Mouse (Mus musculus): ENCODE measurements around the gene Anxa2.

DNA sequence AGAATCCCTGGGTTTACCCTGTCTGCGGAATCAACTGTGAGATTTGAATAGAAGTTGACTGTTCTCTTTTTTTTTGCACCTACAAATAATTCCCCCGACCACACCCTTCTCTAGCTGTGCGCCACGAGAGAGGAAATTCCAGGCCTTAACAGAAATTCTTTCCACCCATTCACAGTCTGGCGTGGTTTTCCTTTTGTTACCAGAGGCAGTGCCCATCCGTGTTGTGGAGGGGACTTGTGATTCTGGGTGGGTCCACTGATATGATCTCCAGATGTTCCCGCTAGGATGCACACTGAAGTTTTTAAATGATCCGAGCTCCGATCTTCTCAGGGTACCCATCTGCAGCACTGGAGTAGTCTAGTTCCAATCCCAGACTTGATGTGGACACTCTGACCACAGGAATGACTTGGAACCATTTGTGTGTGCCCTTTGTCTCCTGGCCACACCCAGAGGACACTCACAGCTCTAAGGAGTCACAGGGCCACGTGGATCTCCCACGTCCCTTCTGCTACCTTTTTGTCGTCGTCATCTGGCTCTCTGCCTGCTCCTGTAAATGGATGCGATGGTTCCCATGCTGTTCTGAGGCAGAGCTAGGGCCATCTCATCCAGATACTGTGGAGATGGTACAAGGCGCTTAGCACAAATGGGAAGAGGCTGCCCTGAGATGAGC, 3.1 kb downstream of the Anxa2 start:
- TF ChIP-seq POLR2A (IDR thresholded peaks at IDR 0.05; ENCODE audit: insufficient read depth, low read depth, low read length), result no peak
- TF ChIP-seq CTCF (IDR thresholded peaks at IDR 0.05; ENCODE audit: insufficient read depth, low read depth, low read length), result no peak

Data from olfactory bulb, adult 2 months (tissue).